Mouse (Mus musculus) liver (tissue): ENCODE data around the gene D7Ertd443e.

Experiments
- DNase-seq: peaks from one replicate; pipeline ENCODE4 v3.0.0-alpha.2; 2020; ENCODE audit warnings: mixed read lengths

D7Ertd443e gene

GRCm38 (mm10) chr7:134385561-134385960, at the start of gene D7Ertd443e:
Gene D7Ertd443e, minus strand, starts transcription at chr7:134385661.
- no peak for DNase-seq

- no peak for DNase-seq
Measured at GRCm38 (mm10) chr7:134431681-134432080, 46.2 kb upstream of the D7Ertd443e start.

- DNase-seq = no peak
Measured at GRCm38 (mm10) chr7:134428676-134429075, 43.2 kb upstream of the D7Ertd443e start.

GRCm38 (mm10) chr7:134415014-134415413, 29.6 kb upstream of the D7Ertd443e start:
- no peak for DNase-seq

- DNase-seq = peak; percentile 43
Measured at GRCm38 (mm10) chr7:134414005-134414690, 28.7 kb upstream of the D7Ertd443e start.

- no peak for DNase-seq
Measured at GRCm38 (mm10) chr7:134408641-134409040, 23.2 kb upstream of the D7Ertd443e start.

GRCm38 (mm10) chr7:134400746-134401145, 15.3 kb upstream of the D7Ertd443e start:
- DNase-seq = no peak

- DNase-seq = no peak
Measured at GRCm38 (mm10) chr7:134396769-134397168, 11.3 kb upstream of the D7Ertd443e start.

- no peak for DNase-seq
Measured at GRCm38 (mm10) chr7:134382791-134383190, 2.7 kb downstream of the D7Ertd443e start.

GRCm38 (mm10) chr7:134381407-134381861, 4.0 kb downstream of the D7Ertd443e start:
- peak; percentile 15 for DNase-seq

GRCm38 (mm10) chr7:134378273-134378672, 7.2 kb downstream of the D7Ertd443e start:
- DNase-seq = peak; percentile 31

- DNase-seq = no peak
Measured at GRCm38 (mm10) chr7:134376786-134377185, 8.7 kb downstream of the D7Ertd443e start.

GRCm38 (mm10) chr7:134372276-134372675, 13.2 kb downstream of the D7Ertd443e start:
- DNase-seq = no peak

GRCm38 (mm10) chr7:134369241-134369640, 16.2 kb downstream of the D7Ertd443e start:
- DNase-seq = no peak

GRCm38 (mm10) chr7:134362257-134362870, 23.1 kb downstream of the D7Ertd443e start:
- no peak for DNase-seq

- DNase-seq = peak; percentile 32
Measured at GRCm38 (mm10) chr7:134348825-134349224, 36.6 kb downstream of the D7Ertd443e start.

- DNase-seq = no peak
Measured at GRCm38 (mm10) chr7:134342202-134342601, 43.3 kb downstream of the D7Ertd443e start.

- DNase-seq = no peak
Measured at GRCm38 (mm10) chr7:134335951-134336350, 49.5 kb downstream of the D7Ertd443e start.

- DNase-seq = no peak
Measured at GRCm38 (mm10) chr7:134320979-134321378, 64.5 kb downstream of the D7Ertd443e start.

- DNase-seq = no peak
Measured at GRCm38 (mm10) chr7:134302084-134302483, 83.4 kb downstream of the D7Ertd443e start.

- DNase-seq = peak; percentile 45
Measured at GRCm38 (mm10) chr7:134301285-134301684, 84.2 kb downstream of the D7Ertd443e start.

GRCm38 (mm10) chr7:134292750-134293149, 92.7 kb downstream of the D7Ertd443e start:
- DNase-seq = no peak

- no peak for DNase-seq
Measured at GRCm38 (mm10) chr7:134289611-134290301, 95.7 kb downstream of the D7Ertd443e start.

GRCm38 (mm10) chr7:134289126-134289525, 96.3 kb downstream of the D7Ertd443e start:
- DNase-seq = no peak
